Mouse (Mus musculus): ENCODE measurements around the gene Twist1.

Twist1 gene

GRCm38 (mm10) chr12:33966490-33967415, 9.3 kb downstream of the Twist1 start:
- no peak for DNase-seq (ENCODE audit: low spot score)

GRCm38 (mm10) chr12:33967514-33967913, 10.0 kb downstream of the Twist1 start:
- no peak for DNase-seq (ENCODE audit: low spot score)

GRCm38 (mm10) chr12:33968041-33968897, 10.8 kb downstream of the Twist1 start:
- DNase-seq (ENCODE audit: low spot score), result no peak

GRCm38 (mm10) chr12:33968898-33969178, 11.4 kb downstream of the Twist1 start:
- no peak for DNase-seq (ENCODE audit: low spot score)

- no peak for DNase-seq (ENCODE audit: low spot score)
Measured at GRCm38 (mm10) chr12:33980159-33980558, 22.7 kb downstream of the Twist1 start.

- peak; percentile 29 for DNase-seq (ENCODE audit: low spot score)
Measured at GRCm38 (mm10) chr12:33981433-33981832, 24.0 kb downstream of the Twist1 start.

- DNase-seq (ENCODE audit: low spot score), result no peak
Measured at GRCm38 (mm10) chr12:33993127-33993526, 35.7 kb downstream of the Twist1 start.
